Mouse (Mus musculus) liver, embryonic 16.5 days (tissue): Measurements from ENCODE around the gene Fuz. TPM values are rescaled to one million over a fixed set of nuclear protein-coding genes. Genes with fewer than 3 reads are reported as not detected.
A peak's percentile ranks its signal among the peaks of the same experiment; 100 is the strongest.

Experiments used
- ATAC-seq: fragments of 200-750 bp; cut with Nextera tagmentation; 2 replicates; pipeline ENCODE4 v1.8.0; 2017; ENCODE audit warnings: low read depth, mild to moderate bottlenecking, moderate number of reproducible peaks, moderate library complexity
- H3K27ac ChIP-seq: fragments of 300-500 bp; sonication (generic); 2 replicates; pipeline ENCODE4 v1.5.1; 2014; ENCODE audit warnings: mild to moderate bottlenecking, low read length
- H3K27me3 ChIP-seq: fragments of 300-500 bp; sonication (generic); 2 replicates; pipeline ENCODE4 v1.6.1; 2014; ENCODE audit warnings: low read depth, low read length, mixed read lengths; ENCODE audit not compliant: control insufficient read depth, insufficient read depth
- H3K36me3 ChIP-seq: fragments of 300-500 bp; sonication (generic); 2 replicates; pipeline ENCODE4 v1.6.1; 2014; ENCODE audit warnings: mild to moderate bottlenecking; ENCODE audit not compliant: control insufficient read depth, insufficient read depth
- H3K4me1 ChIP-seq: fragments of 300-500 bp; sonication (generic); 2 replicates; pipeline ENCODE4 v1.6.1; 2014; ENCODE audit warnings: low read depth, low read length, mixed read lengths; ENCODE audit not compliant: control insufficient read depth
- H3K4me2 ChIP-seq: fragments of 300-500 bp; sonication (generic); 2 replicates; pipeline ENCODE4 v1.6.1; 2014; ENCODE audit warnings: low read depth, low read length, mixed read lengths
- H3K4me3 ChIP-seq: fragments of 300-500 bp; sonication (generic); 2 replicates; pipeline ENCODE4 v1.5.1; 2014; ENCODE audit warnings: low read depth, mild to moderate bottlenecking, low read length
- H3K9ac ChIP-seq: fragments of 300-500 bp; sonication (generic); 2 replicates; pipeline ENCODE4 v1.6.1; 2014; ENCODE audit warnings: low read depth, low read length
- H3K9me3 ChIP-seq: fragments of 300-500 bp; sonication (generic); replicated peaks from 2 replicates; pipeline ENCODE4 v1.6.1; 2016; ENCODE audit warnings: low read length; ENCODE audit not compliant: control insufficient read depth
- WGBS: fragments of 180-500 bp; shearing (Covaris S2); extraction: QIAGEN DNeasy Blood & Tissue Kit; methylation state at CpG from one replicate; pipeline ENCODE4 v1.1.7; 2014; ENCODE audit not compliant: insufficient replicate concordance; 5-methylcytosine and 5-hydroxymethylcytosine counted together
- polyA plus RNA-seq: library from polyadenylated mRNA; unstranded; fragments of >200 nt; fragmentation: Nextera tagmentation; extraction: Ambion mirVana; gene quantifications from 2 replicates; pipeline ENCODE4 v1.2.1, GENCODE M21; 2015

The Fuz gene
- polyA plus RNA-seq, 1 experiment from 2014 or later = 5.9 TPM

- Histone ChIP-seq H3K4me1 (no peaks in the 10 kb centered on the region; the same call in 1 of the 2 replicates), H3K27ac (no peak overlapping the region), H3K9ac (no peak overlapping the region), H3K27me3 (no peaks in the 10 kb centered on the region), H3K36me3 (peaks cover 59% of the 10 kb centered on the region), H3K4me3 (no peak overlapping the region), H3K9me3 (no peaks in the 10 kb centered on the region), H3K4me2 (no peak overlapping the region)
- 76% methylated on average over 15 of the region's 15 CpGs for WGBS
- ATAC-seq = no peak
Measured at GRCm38 (mm10) chr7:44908706-44909476, 13.0 kb downstream of the Fuz start.

- no peak overlapping the region for H3K4me3 ChIP-seq
- peaks cover 40% of the 10 kb centered on the region for H3K36me3 ChIP-seq
- no peak overlapping the region for H3K9ac ChIP-seq
- no peaks in the 10 kb centered on the region for H3K9me3 ChIP-seq
- no peak for ATAC-seq
- no peaks in the 10 kb centered on the region for H3K27me3 ChIP-seq
- H3K4me1 ChIP-seq = peaks cover 19% of the 10 kb centered on the region
- WGBS = 82% methylated on average over 2 of the region's 2 CpGs
- H3K27ac ChIP-seq = no peak overlapping the region
- H3K4me2 ChIP-seq = no peak overlapping the region
Measured at GRCm38 (mm10) chr7:44914396-44914795, 18.5 kb downstream of the Fuz start.

- no peak overlapping the region for H3K27ac ChIP-seq
Measured at GRCm38 (mm10) chr7:44915314-44915713, 19.4 kb downstream of the Fuz start.

GRCm38 (mm10) chr7:44916191-44916590 is 20.3 kb downstream of the Fuz start:
- Histone ChIP-seq H3K4me1 (peaks cover 19% of the 10 kb centered on the region), H3K36me3 (peaks cover 37% of the 10 kb centered on the region), H3K4me3 (no peak overlapping the region), H3K27ac (no peak overlapping the region), H3K9ac (no peak overlapping the region), H3K4me2 (no peak overlapping the region), H3K9me3 (no peaks in the 10 kb centered on the region), H3K27me3 (no peaks in the 10 kb centered on the region)
- 79% methylated on average over 6 of the region's 6 CpGs for WGBS
- ATAC-seq = no peak

More at GRCm38 (mm10) chr7:44915314-44915713, 19.4 kb downstream of the Fuz start:
- no peak for ATAC-seq
- peaks cover 19% of the 10 kb centered on the region for H3K4me1 ChIP-seq
- 89% methylated on average over 9 of the region's 9 CpGs for WGBS
- no peaks in the 10 kb centered on the region for H3K27me3 ChIP-seq
- peaks cover 43% of the 10 kb centered on the region for H3K36me3 ChIP-seq
- no peaks in the 10 kb centered on the region for H3K9me3 ChIP-seq
- H3K4me2 ChIP-seq = no peak overlapping the region
- no peak overlapping the region for H3K9ac ChIP-seq
- no peak overlapping the region for H3K4me3 ChIP-seq

DNA sequence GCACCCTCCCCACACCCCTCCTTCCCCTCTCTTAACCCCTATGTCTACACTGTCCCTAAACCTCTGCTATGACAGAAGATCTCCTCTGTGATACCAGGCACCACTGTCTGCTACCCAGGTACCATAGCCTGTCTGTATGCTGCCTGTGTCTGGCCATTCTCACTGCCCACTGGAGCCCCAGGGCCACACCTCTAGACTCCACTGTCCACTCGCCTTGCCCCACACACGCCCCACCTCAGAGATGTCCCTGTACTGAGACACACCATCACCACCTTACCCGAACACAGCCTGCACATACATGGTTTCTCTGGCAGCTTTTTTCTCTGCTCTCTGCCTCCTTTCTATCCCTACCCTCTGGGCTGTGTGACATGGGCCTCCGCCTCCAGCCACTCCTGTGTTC is 21.0 kb downstream of the Fuz start:
- H3K36me3 ChIP-seq = peaks cover 39% of the 10 kb centered on the region
- 88% methylated on average over 4 of the region's 4 CpGs for WGBS
- H3K27me3 ChIP-seq = no peaks in the 10 kb centered on the region
- H3K9ac ChIP-seq = no peak overlapping the region
- no peak; the same call in 1 of the 2 replicates for ATAC-seq
- no peak overlapping the region for H3K4me2 ChIP-seq
- no peak overlapping the region for H3K27ac ChIP-seq
- peaks cover 19% of the 10 kb centered on the region for H3K4me1 ChIP-seq
- H3K9me3 ChIP-seq = no peaks in the 10 kb centered on the region
- H3K4me3 ChIP-seq = no peak overlapping the region

DNA sequence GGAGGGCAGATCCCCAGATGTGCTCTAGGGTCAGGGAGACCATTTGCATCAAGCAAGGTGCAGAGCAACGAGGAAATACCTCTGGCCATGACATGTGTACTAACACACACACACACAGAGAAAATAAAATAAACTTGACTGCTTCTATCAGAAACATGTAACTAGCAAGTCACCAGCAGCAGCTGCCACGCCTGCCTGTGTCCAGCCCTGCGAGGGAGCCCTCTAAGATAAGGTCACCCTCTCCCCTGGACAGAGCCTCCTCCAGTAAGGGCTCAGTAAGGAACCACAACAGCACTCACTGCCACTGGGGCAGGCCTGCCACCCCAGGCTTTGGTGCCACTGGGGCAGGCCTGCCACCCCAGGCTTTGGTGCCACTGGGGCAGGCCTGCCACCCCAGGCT is 22.3 kb downstream of the Fuz start:
- Histone ChIP-seq H3K9ac (peak overlapping the region; percentile 35; the same call in 1 of the 2 replicates), H3K4me1 (peaks cover 28% of the 10 kb centered on the region), H3K36me3 (peaks cover 41% of the 10 kb centered on the region), H3K27ac (0 out of 2 replicates have a peak overlapping the region, but pooled peaks have one; percentile 25), H3K4me2 (no peak overlapping the region), H3K4me3 (no peak overlapping the region), H3K27me3 (no peaks in the 10 kb centered on the region), H3K9me3 (no peaks in the 10 kb centered on the region)
- WGBS = 40% methylated on average over 3 of the region's 3 CpGs
- ATAC-seq = peak; percentile 42; the same call in 1 of the 2 replicates

DNA sequence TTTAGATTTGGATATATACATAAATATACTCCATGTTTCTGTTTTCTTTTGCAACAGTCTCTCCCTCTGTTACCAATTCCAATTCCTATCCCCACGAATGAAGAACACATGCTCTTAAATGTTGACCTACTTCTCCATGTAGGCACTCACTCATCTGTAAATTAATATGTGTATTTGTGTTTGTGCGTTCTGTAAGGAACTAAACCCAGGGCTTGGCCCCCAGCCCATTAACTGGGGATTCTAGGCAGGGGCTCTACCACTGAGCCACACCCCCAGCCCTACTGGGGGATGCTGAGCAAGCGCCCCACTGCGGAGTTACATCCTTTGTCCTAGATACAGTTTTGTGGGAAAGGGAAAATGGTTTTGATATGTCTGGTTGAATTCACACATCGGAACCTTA is 23.2 kb downstream of the Fuz start:
- no peak overlapping the region for H3K9ac ChIP-seq
- 86% methylated on average over 5 of the region's 5 CpGs for WGBS
- H3K9me3 ChIP-seq = no peaks in the 10 kb centered on the region
- peaks cover 28% of the 10 kb centered on the region for H3K4me1 ChIP-seq
- H3K27me3 ChIP-seq = no peaks in the 10 kb centered on the region
- no peak overlapping the region for H3K27ac ChIP-seq
- no peak for ATAC-seq
- H3K36me3 ChIP-seq = peaks cover 38% of the 10 kb centered on the region
- no peak overlapping the region for H3K4me3 ChIP-seq
- H3K4me2 ChIP-seq = no peak overlapping the region

DNA sequence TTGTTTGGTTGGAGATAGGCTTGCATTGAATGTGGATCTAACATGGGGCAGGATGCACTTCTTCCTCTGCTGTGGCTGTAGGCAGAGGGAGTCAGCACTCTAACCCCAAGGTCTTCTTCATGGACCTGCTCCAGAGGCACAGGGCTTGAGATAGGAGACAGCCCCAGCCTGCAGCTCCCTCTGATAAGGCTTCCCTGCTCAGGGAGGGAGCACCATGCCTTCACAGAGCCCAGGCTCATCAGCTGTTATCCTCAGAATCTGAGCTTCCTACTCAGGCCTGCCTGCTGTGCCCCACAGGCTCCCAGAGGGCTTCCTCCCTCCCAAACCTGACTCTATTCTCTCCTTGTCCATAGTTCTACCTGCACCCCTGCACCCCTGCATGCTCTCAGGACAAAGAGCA is 26.7 kb downstream of the Fuz start:
- peaks cover 25% of the 10 kb centered on the region for H3K36me3 ChIP-seq
- H3K4me3 ChIP-seq = no peak overlapping the region
- H3K4me2 ChIP-seq = no peak overlapping the region
- peak; percentile 72 for ATAC-seq
- no peak overlapping the region for H3K9ac ChIP-seq
- H3K27me3 ChIP-seq = no peaks in the 10 kb centered on the region
- no peaks in the 10 kb centered on the region for H3K9me3 ChIP-seq
- H3K27ac ChIP-seq = no peak overlapping the region
- H3K4me1 ChIP-seq = peaks cover 42% of the 10 kb centered on the region

DNA sequence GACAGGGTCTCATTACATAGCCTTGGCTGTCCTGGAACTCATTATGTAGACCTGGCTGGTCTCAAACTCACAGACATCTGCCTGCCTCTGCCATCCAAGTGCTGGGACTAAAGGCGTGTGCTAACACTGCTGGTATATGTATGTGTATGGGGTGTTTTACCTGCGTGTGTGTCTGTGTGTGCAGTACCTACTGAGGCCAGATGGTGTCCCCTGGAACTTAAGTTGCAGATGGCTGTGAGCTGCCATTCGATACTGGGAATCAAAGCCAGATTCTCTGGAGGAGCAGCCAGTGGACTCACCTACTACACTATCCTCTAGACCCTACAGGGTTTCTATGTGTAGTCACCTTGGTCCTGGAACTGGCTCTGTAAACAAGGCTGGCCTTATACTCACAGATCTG is 29.6 kb downstream of the Fuz start:
- no peaks in the 10 kb centered on the region for H3K9me3 ChIP-seq
- H3K4me1 ChIP-seq = peaks cover 41% of the 10 kb centered on the region
- 69% methylated on average over 3 of the region's 3 CpGs for WGBS
- H3K9ac ChIP-seq = no peak overlapping the region
- peaks cover 21% of the 10 kb centered on the region for H3K36me3 ChIP-seq
- H3K4me3 ChIP-seq = no peak overlapping the region
- H3K4me2 ChIP-seq = no peak overlapping the region
- no peak overlapping the region for H3K27ac ChIP-seq
- H3K27me3 ChIP-seq = no peaks in the 10 kb centered on the region
- no peak for ATAC-seq
